Mouse (Mus musculus): ENCODE measurements around the gene Tlr9.

DNA sequence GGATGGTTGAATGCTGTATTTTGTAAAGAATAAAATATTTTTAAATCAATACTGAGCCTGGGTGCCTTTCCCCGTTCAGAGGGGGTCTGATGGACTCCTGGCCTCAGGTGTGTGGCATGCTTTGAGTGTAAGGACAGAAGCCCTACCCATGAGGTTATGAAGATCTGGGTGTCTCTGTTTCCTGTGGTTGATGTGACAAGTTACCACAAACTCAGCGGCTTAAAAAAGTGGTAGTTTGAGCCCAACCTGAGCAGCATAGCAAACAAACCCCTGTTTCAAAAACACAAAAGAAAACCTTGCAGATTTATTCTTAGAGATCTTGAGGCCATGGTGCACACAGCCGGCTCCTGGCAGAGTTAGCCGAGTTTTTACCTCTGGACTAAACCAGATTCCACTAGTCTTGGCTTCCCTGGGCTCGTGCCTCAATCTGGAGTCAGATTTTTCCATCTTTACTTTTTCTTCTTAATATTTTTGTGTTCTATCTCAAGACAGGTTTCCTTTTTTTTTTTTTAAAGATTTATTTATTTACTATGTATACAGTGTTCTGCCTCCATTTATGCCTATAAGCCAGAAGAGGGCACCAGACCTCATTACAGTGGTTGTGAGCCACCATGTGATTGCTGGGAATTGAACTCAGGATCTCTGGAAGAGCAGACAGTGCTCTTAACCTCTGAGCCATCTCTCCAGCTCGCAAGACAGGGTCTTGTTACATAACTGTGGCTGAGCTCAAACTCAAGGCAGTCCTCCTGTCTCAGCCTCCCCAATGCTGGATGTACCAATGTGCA, 6.9 kb upstream of the Tlr9 start:
- TF ChIP-seq CTCF (IDR thresholded peaks at IDR 0.05; ENCODE audit: low read depth, low read length) (no peak), TAL1 (conservative IDR thresholded peaks at IDR 0.05; ENCODE audit: low read depth, low read length) (no peak)
